Mouse (Mus musculus) telencephalon, adult 2 months (tissue): ENCODE data around the gene Snx32.
"Not testable (repeated sequence)": the region's sequence is repeated elsewhere in the genome, so short reads cannot be mapped to it uniquely, and the experiment has no call there.

Source experiments
- DNase-seq: peaks from one replicate; pipeline ENCODE4 v3.0.0-alpha.2; 2011; ENCODE audit warnings: low read depth, low spot score

The Snx32 gene

GRCm38 (mm10) chr19:5512091-5513004 lies 2.0 kb upstream of the Snx32 start:
- no peak for DNase-seq

- no peak for DNase-seq
Observed at GRCm38 (mm10) chr19:5511074-5511632, 815 bp upstream of the Snx32 start.

GRCm38 (mm10) chr19:5503687-5504086 lies 6.7 kb downstream of the Snx32 start, which contains the start of gene 1700020D05Rik:
1700020D05Rik (minus strand) TSS chr19:5503787.
- no peak for DNase-seq

- no peak for DNase-seq
Observed at GRCm38 (mm10) chr19:5500330-5500875, 9.9 kb downstream of the Snx32 start.

GRCm38 (mm10) chr19:5496052-5496370 lies 14.3 kb downstream of the Snx32 start:
- no peak for DNase-seq

- no peak for DNase-seq
Observed at GRCm38 (mm10) chr19:5495353-5496051, 14.8 kb downstream of the Snx32 start.

GRCm38 (mm10) chr19:5494314-5494713 lies 16.0 kb downstream of the Snx32 start:
- no peak for DNase-seq

GRCm38 (mm10) chr19:5493301-5493721 lies 17.0 kb downstream of the Snx32 start:
- not testable (repeated sequence) for DNase-seq

- no peak for DNase-seq
Observed at GRCm38 (mm10) chr19:5492641-5493040, 17.7 kb downstream of the Snx32 start.

- peak; percentile 85 for DNase-seq
Observed at GRCm38 (mm10) chr19:5490898-5491708, 19.2 kb downstream of the Snx32 start.

GRCm38 (mm10) chr19:5490313-5490897 lies 19.9 kb downstream of the Snx32 start, which contains the start of gene Cfl1:
Cfl1 (plus strand) TSS chr19:5490455.
- peak; percentile 97 for DNase-seq

- not testable (repeated sequence) for DNase-seq
Observed at GRCm38 (mm10) chr19:5489721-5490120, 20.6 kb downstream of the Snx32 start.

GRCm38 (mm10) chr19:5488878-5489571 lies 21.3 kb downstream of the Snx32 start:
- peak; percentile 96 for DNase-seq

- peak; percentile 95 for DNase-seq
Observed at GRCm38 (mm10) chr19:5487768-5488550, 22.4 kb downstream of the Snx32 start, which contains the start of gene Mus81. Mus81 (minus strand) TSS chr19:5488402.

GRCm38 (mm10) chr19:5486771-5487170 lies 23.6 kb downstream of the Snx32 start:
- DNase-seq: no peak

- no peak for DNase-seq
Observed at GRCm38 (mm10) chr19:5486286-5486685, 24.1 kb downstream of the Snx32 start.

GRCm38 (mm10) chr19:5485821-5486220 lies 24.5 kb downstream of the Snx32 start:
- DNase-seq: no peak

- DNase-seq: no peak
Observed at GRCm38 (mm10) chr19:5485371-5485770, 25.0 kb downstream of the Snx32 start.

GRCm38 (mm10) chr19:5484496-5484895 lies 25.8 kb downstream of the Snx32 start:
- DNase-seq: no peak
